Mouse (Mus musculus) pancreas, adult 10 weeks (tissue): Measurements from ENCODE around the gene Olfr1340. TPM values are rescaled to one million over a fixed set of nuclear protein-coding genes. Genes with fewer than 3 reads are reported as not detected.

Experiments used
- polyA plus RNA-seq: library from polyadenylated mRNA; stranded (reverse); fragments of 350-450 nt; fragmentation: Illumina TruSeq; extraction: RNeasy Lipid Tissue Mini Kit (QIAGEN cat#74804); gene quantifications from one replicate; pipeline ENCODE4 v1.2.3, GENCODE M21; 2015; ENCODE audit warnings: low read depth, low replicate concordance; ENCODE audit not compliant: insufficient read depth

Olfr1340 gene
- polyA plus RNA-seq, result not detected

GRCm38 (mm10) chr4:118719838-118720237 is at the start of gene Olfr1340:
Olfr1340 (plus strand) TSS chr4:118720138.

GRCm38 (mm10) chr4:118692412-118692973 is 27.4 kb upstream of the Olfr1340 start, which contains the start of gene Olfr1342:
Olfr1342 (minus strand) TSS chr4:118692756.

GRCm38 (mm10) chr4:118703223-118703622 is 16.7 kb upstream of the Olfr1340 start, which contains the start of gene Olfr1341:
Olfr1341 (plus strand) TSS chr4:118703523.

GRCm38 (mm10) chr4:118731875-118732274 is 11.9 kb downstream of the Olfr1340 start, which contains the start of gene Olfr1339:
Olfr1339 (plus strand) TSS chr4:118732175.

GRCm38 (mm10) chr4:118758637-118759036 is 38.7 kb downstream of the Olfr1340 start, which contains the start of gene Olfr1338:
Olfr1338 (minus strand) TSS chr4:118758737.

Other genes with a start within 250 kb of the Olfr1340 start
- gene Tie1, start 230.1 kb upstream of the Olfr1340 start, polyA plus RNA-seq, result 24.8 TPM
- 3.4 TPM for gene 2610528J11Rik, start 193.1 kb upstream of the Olfr1340 start, polyA plus RNA-seq
- 5.4 TPM for gene Tmem125, start 176.1 kb upstream of the Olfr1340 start, polyA plus RNA-seq
- gene Cfap57, start 99.4 kb upstream of the Olfr1340 start, polyA plus RNA-seq, result not detected
- gene Ebna1bp2, start 99.3 kb upstream of the Olfr1340 start, polyA plus RNA-seq, result 8.0 TPM
- gene Olfr62, start 61.2 kb upstream of the Olfr1340 start, polyA plus RNA-seq, result not detected
- gene Olfr1342, start 27.4 kb upstream of the Olfr1340 start, polyA plus RNA-seq, result not detected
- gene Olfr1341, start 16.6 kb upstream of the Olfr1340 start, polyA plus RNA-seq, result not detected
- not detected for gene Olfr1339, start 12.0 kb downstream of the Olfr1340 start, polyA plus RNA-seq
- gene Olfr1338, start 38.6 kb downstream of the Olfr1340 start, polyA plus RNA-seq, result not detected
- not detected for gene Olfr1337, start 62.4 kb downstream of the Olfr1340 start, polyA plus RNA-seq
- not detected for gene Olfr1335, start 89.8 kb downstream of the Olfr1340 start, polyA plus RNA-seq
- not detected for gene Olfr1333, start 116.1 kb downstream of the Olfr1340 start, polyA plus RNA-seq
- gene Olfr1331, start 144.5 kb downstream of the Olfr1340 start, polyA plus RNA-seq, result not detected
- gene Olfr1330, start 168.5 kb downstream of the Olfr1340 start, polyA plus RNA-seq, result not detected
- gene Olfr1329, start 197.3 kb downstream of the Olfr1340 start, polyA plus RNA-seq, result not detected
- not detected for gene Olfr1328, start 218.5 kb downstream of the Olfr1340 start, polyA plus RNA-seq
- not detected for gene Lao1, start 241.4 kb downstream of the Olfr1340 start, polyA plus RNA-seq